Mouse (Mus musculus) hindbrain, embryonic 10.5 days (tissue): ENCODE data around the gene Sdhaf2. TPM values are rescaled to one million over a fixed set of nuclear protein-coding genes. Genes with fewer than 3 reads are reported as not detected.

Experiments
- DNase-seq: peaks from one replicate; pipeline ENCODE4 v3.0.0-alpha.2; 2017; ENCODE audit warnings: low spot score
- H3K27ac ChIP-seq: fragments of 300-500 bp; sonication (generic); 2 replicates; pipeline ENCODE4 v1.5.1; 2016; ENCODE audit warnings: mild to moderate bottlenecking, moderate library complexity
- H3K27me3 ChIP-seq: fragments of 300-500 bp; sonication (generic); 2 replicates; pipeline ENCODE4 v1.6.1; 2016; ENCODE audit warnings: mild to moderate bottlenecking; ENCODE audit not compliant: poor library complexity, insufficient read depth, severe bottlenecking
- H3K36me3 ChIP-seq: fragments of 300-500 bp; sonication (generic); 2 replicates; pipeline ENCODE4 v1.6.1; 2016; ENCODE audit warnings: mild to moderate bottlenecking, moderate library complexity
- H3K4me1 ChIP-seq: fragments of 300-500 bp; sonication (generic); replicated peaks from 2 replicates; pipeline ENCODE4 v1.6.1; 2016; ENCODE audit warnings: mild to moderate bottlenecking
- H3K4me3 ChIP-seq: fragments of 300-500 bp; sonication (generic); 2 replicates; pipeline ENCODE4 v1.5.1; 2016; ENCODE audit warnings: mild to moderate bottlenecking, moderate library complexity
- H3K9me3 ChIP-seq: fragments of 300-500 bp; sonication (generic); 2 replicates; pipeline ENCODE4 v1.6.1; 2016; ENCODE audit warnings: mild to moderate bottlenecking, moderate library complexity
- WGBS: fragments of 180-500 bp; shearing (Covaris S2); methylation state at CpG from one replicate; pipeline ENCODE4 v1.1.7; 2016; 5-methylcytosine and 5-hydroxymethylcytosine counted together
- polyA plus RNA-seq: library from polyadenylated mRNA; unstranded; fragments of >200 nt; fragmentation: Nextera tagmentation; extraction: Ambion mirVana; gene quantifications from 2 replicates; pipeline ENCODE4 v1.2.1, GENCODE M21; 2016

Sdhaf2 gene
- polyA plus RNA-seq, 1 experiment from 2014 or later, result 62.4 TPM

DNA sequence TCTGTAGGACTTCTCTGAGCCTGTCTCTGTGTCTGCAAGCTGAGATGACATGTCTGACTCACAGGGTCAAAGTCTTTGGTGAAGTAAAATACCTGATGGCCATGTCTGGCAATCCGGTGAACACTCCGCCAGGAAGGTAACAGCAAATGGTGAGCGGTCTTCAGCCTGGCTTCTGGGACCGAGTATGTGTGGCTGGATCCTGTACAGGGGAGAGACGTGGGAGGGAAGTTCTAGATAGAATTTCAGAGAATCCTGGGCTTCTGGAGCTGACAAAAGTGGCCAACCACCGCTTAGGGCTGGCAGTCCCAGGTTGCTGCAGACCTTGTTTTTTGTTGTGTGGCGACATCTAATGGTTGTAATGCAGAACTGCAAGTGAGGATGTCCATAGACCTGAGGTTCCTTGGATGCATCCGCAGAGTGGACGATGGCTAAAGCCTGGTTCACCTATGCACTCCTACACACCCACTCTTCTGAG is 39.6 kb downstream of the Sdhaf2 start:
- Histone ChIP-seq H3K36me3 (no peaks in the 10 kb centered on the region), H3K27me3 (peaks cover 16% of the 10 kb centered on the region; the same call in 1 of the 2 replicates), H3K9me3 (no peaks in the 10 kb centered on the region), H3K4me1 (peaks cover 20% of the 10 kb centered on the region), H3K4me3 (no peak overlapping the region), H3K27ac (no peak overlapping the region)
- DNase-seq, result peak; percentile 69
- 25% methylated on average over 9 of the region's 9 CpGs for WGBS

DNA sequence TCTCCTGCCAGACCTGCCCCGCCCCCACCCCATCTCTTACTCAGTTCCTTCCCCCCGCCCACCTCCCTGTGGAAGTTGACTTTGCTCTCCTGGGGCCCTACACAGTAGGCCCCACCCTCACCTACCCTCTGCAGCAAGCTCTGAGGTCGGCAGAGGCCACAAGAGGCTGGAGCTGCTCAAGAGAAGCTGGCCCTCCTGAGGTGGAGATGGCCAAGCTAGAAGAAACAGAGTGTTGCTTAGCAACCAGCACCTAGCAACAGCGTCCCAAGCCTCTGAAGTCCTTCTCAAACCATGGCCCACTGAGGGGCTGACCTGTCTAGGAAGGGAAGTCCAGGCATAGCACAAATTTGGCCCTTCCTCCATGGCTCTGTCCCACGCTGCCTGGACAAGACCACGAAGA is 43.2 kb downstream of the Sdhaf2 start, which contains the start of gene Ppp1r32:
Gene Ppp1r32, minus strand, starts transcription at position 226 of the 400 bp plus-strand sequence.
- Histone ChIP-seq H3K4me1 (peaks cover 27% of the 10 kb centered on the region), H3K27ac (0 out of 2 replicates have a peak within 1 kb of the TSS, but pooled peaks have one; percentile 14), H3K9me3 (no peaks in the 10 kb centered on the region), H3K4me3 (no peak within 1 kb of the TSS), H3K27me3 (peaks cover 20% of the 10 kb centered on the region), H3K36me3 (no peaks in the 10 kb centered on the region)
- 28% methylated on average over 6 of the region's 6 CpGs for WGBS
- peak; percentile 78 for DNase-seq

DNA sequence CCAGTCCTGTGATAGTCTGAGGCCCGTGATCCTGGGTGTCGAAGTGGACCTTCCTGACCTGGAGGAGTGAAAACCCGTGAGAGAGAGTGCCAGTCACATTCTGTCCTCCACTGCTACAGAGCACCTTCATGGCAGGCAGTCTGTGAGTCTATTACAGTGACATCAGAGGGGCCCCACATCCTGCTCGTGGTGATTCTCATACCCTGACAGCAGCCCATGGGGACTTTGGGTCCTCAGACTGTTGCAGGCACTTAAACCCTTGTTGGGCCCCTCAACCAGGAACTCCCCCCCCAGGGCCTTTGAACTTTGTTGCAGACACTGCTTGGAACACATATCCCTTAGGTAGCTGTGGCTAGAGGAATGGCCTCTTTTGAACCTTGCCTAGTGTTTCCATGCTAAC is 46.4 kb downstream of the Sdhaf2 start:
- WGBS, result 77% methylated on average over 4 of the region's 4 CpGs
- no peaks in the 10 kb centered on the region for H3K36me3 ChIP-seq

DNA sequence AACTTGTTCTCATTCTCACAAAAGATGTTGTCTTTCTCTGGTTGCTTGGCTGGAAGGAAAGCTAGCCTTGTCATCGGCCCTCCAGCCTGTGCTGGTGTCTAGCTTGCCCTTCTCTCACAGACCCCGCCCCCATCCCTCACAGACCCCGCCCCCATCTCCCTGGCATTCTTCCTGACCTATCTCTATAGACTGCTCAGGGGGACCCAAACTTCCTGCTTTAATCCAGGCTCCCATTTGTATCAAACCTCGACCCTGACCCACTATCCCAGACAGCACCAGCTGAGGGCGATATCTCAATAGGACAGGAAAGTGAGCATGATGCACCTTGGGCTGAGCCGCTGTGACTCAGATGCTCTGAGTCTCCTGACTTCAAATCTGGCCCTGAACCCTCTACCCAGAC is 52.2 kb downstream of the Sdhaf2 start:
- Histone ChIP-seq H3K9me3 (no peaks in the 10 kb centered on the region), H3K27ac (no peak overlapping the region), H3K4me1 (peaks cover 17% of the 10 kb centered on the region), H3K27me3 (peaks cover 30% of the 10 kb centered on the region), H3K4me3 (no peak overlapping the region), H3K36me3 (no peaks in the 10 kb centered on the region)
- WGBS, result 19% methylated on average over 6 of the region's 6 CpGs
- DNase-seq, result no peak

More for the DNA sequence above, 46.4 kb downstream of the Sdhaf2 start:
- Histone ChIP-seq H3K27me3 (peaks cover 24% of the 10 kb centered on the region), H3K9me3 (no peaks in the 10 kb centered on the region), H3K4me3 (no peak overlapping the region), H3K4me1 (peaks cover 24% of the 10 kb centered on the region), H3K27ac (no peak overlapping the region)
- DNase-seq, result no peak

DNA sequence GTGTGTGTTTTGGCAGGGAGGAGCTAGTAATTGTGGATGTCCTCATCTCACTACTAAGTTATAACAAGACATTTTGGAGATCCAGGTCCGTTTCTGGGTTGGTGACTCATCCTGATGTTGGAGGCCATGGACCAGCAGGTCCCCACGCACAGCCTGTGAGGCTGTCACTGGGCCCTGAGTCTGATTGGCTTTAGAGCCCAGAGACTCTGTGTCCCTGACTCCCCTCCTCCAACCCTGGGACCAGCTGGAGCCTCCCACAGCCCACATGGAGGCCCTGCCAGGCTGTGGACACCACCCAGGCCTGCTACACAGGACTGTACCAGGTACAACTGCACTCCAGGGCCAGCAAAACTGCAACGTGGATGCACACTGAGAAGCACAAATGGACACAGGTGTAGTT is 53.0 kb downstream of the Sdhaf2 start:
- Histone ChIP-seq H3K27me3 (peaks cover 27% of the 10 kb centered on the region), H3K4me1 (peaks cover 18% of the 10 kb centered on the region), H3K4me3 (no peak overlapping the region), H3K27ac (no peak overlapping the region), H3K9me3 (no peaks in the 10 kb centered on the region), H3K36me3 (no peaks in the 10 kb centered on the region)
- 85% methylated on average over 3 of the region's 3 CpGs for WGBS
- no peak for DNase-seq

DNA sequence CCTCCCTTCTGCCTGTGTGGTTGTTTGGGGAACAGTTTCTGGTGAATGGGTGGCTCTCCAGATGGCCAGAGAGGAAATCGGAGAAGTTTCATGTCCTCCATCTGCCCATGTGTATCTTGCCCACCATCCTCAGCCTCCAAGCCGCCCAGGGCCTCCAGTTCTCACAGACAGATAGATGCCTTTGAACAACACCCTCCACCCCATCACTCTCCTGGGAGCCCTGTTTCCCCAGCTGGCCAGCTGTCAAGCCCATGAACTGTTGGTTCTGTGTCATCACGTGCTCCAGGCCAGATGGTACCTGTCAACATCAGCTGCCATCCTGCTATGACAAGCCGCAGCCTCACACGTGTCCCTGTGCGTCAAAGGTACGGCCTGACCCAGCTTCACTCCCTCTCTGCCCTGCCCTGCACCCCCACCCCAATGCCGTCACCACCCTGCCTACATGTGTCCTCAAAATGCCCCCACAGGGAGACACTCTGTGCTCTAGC is 56.7 kb downstream of the Sdhaf2 start:
- Histone ChIP-seq H3K4me3 (no peak overlapping the region), H3K36me3 (no peaks in the 10 kb centered on the region), H3K27me3 (peaks cover 8% of the 10 kb centered on the region; the same call in 1 of the 2 replicates), H3K27ac (no peak overlapping the region), H3K9me3 (no peaks in the 10 kb centered on the region), H3K4me1 (peaks cover 20% of the 10 kb centered on the region)
- WGBS, result 68% methylated on average over 8 of the region's 8 CpGs
- no peak for DNase-seq

DNA sequence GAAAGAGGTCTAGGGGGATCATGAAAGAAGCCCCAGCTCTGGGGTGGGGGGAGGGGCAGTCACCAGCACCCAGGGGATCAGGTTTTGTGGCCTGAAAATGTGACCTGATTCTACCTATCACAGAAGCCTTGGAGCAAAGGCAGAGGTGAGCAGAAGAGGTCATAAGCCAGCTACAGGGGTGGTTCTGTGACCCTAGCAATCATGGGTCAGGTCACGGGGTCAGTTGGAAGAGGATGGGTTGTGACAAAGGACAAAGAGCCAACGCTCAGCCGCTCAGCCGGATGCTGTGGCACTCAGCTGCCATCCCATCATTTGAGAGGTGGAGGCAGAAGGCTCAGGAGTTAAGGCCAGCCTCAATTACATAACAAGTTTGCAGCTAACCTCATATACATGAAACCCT is 61.5 kb downstream of the Sdhaf2 start:
- no peak for DNase-seq
- Histone ChIP-seq H3K9me3 (no peaks in the 10 kb centered on the region), H3K4me1 (peaks cover 50% of the 10 kb centered on the region), H3K27ac (no peak overlapping the region), H3K4me3 (no peak overlapping the region), H3K36me3 (no peaks in the 10 kb centered on the region), H3K27me3 (peaks cover 44% of the 10 kb centered on the region)
- WGBS, result 4% methylated on average over 4 of the region's 4 CpGs

DNA sequence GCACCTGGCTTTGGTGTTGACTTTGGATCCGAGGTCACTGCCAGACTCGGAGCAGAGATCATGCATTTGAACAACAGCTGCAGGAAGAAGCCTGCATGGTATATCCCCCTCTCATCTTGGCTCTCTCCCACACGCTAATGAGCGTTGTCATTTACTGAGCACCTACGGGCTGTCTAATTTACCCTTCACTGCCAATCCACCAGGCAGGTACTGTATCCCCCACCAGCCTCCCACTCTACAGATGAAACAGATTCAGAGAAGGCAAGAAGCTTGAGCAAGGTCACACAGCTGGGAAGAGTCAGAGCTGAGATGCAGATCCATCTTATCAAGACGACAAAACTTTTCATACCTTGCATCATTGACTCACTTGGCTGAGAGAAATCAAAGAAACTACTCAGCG is 64.4 kb downstream of the Sdhaf2 start:
- peaks cover 63% of the 10 kb centered on the region for H3K4me1 ChIP-seq
- no peak for DNase-seq
- H3K27ac ChIP-seq, result no peak overlapping the region
- no peaks in the 10 kb centered on the region for H3K36me3 ChIP-seq
- no peak overlapping the region for H3K4me3 ChIP-seq
- WGBS, result 48% methylated on average over 7 of the region's 7 CpGs
- H3K9me3 ChIP-seq, result no peaks in the 10 kb centered on the region
- H3K27me3 ChIP-seq, result peaks cover 72% of the 10 kb centered on the region

DNA sequence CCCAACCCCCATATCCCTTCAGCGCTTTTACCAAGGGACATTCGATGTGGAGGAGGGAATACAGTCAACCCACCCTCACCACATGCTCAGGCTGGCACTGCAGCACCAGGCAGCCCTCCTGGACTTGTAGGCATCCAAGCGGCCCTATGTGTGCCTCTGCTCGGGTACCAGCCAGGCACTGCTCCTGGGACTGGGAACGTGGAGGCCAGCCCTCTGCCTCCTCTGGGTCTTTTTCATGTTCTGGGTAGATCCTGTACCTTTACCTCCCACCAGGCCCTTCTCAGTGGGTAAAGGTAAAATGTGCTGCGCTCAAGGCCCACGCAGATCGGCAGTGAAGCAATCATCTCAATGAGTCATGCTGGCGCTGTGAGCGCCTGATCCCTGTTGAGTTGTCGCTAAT is 66.0 kb downstream of the Sdhaf2 start:
- 32% methylated on average over 11 of the region's 11 CpGs for WGBS
- H3K4me1 ChIP-seq, result peaks cover 78% of the 10 kb centered on the region
- H3K27me3 ChIP-seq, result peaks cover 88% of the 10 kb centered on the region
- no peak overlapping the region for H3K27ac ChIP-seq
- H3K9me3 ChIP-seq, result no peaks in the 10 kb centered on the region
- H3K36me3 ChIP-seq, result no peaks in the 10 kb centered on the region
- no peak overlapping the region for H3K4me3 ChIP-seq
- DNase-seq, result no peak

DNA sequence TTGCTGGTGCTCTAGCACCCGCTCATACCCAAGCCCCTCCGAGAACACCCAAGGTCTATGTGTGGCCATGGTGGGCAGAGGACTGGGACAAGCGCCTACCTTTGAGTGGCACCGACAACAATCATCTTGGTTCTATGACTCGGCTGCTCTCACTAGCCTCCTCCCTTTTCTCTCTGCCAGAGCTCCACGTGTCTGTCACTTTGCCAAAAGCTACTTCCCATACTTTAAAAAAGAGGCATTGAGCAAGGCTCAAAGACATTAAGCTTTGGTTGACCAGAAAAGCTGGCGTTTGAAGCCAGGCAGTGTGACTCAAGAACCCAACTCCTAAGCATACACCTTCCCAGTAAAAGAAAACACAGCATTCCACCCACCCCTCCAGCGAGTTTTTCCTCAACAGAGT is 67.8 kb downstream of the Sdhaf2 start:
- Histone ChIP-seq H3K4me3 (peak overlapping the region; percentile 58), H3K27ac (no peak overlapping the region), H3K27me3 (peaks cover 99% of the 10 kb centered on the region), H3K9me3 (no peaks in the 10 kb centered on the region), H3K4me1 (peaks cover 74% of the 10 kb centered on the region), H3K36me3 (no peaks in the 10 kb centered on the region)
- DNase-seq, result no peak
- 23% methylated on average over 8 of the region's 8 CpGs for WGBS

DNA sequence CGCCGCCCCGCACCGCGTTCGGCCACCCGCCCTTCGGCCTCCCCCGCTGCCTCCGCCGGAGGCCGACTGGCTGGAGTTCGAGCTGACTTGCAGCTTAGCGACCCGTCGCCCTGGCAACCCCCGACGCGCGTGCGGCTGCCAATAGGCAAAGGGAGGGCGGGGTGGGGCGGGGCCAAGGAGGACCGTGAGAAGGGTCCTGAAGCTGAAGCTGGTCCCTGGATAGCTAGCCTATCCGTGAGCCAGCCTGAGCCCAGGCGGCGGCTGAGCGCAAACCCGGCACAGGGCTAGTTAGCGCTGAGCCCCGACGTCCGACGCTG is 68.5 kb downstream of the Sdhaf2 start:
- WGBS, result 1% methylated on average over 34 of the region's 34 CpGs
- H3K4me1 ChIP-seq, result peaks cover 72% of the 10 kb centered on the region
- H3K27ac ChIP-seq, result peak overlapping the region; percentile 82
- H3K36me3 ChIP-seq, result no peaks in the 10 kb centered on the region
- DNase-seq, result peak; percentile 96
- H3K9me3 ChIP-seq, result no peaks in the 10 kb centered on the region
- peaks cover 99% of the 10 kb centered on the region for H3K27me3 ChIP-seq
- H3K4me3 ChIP-seq, result peak overlapping the region; percentile 58

DNA sequence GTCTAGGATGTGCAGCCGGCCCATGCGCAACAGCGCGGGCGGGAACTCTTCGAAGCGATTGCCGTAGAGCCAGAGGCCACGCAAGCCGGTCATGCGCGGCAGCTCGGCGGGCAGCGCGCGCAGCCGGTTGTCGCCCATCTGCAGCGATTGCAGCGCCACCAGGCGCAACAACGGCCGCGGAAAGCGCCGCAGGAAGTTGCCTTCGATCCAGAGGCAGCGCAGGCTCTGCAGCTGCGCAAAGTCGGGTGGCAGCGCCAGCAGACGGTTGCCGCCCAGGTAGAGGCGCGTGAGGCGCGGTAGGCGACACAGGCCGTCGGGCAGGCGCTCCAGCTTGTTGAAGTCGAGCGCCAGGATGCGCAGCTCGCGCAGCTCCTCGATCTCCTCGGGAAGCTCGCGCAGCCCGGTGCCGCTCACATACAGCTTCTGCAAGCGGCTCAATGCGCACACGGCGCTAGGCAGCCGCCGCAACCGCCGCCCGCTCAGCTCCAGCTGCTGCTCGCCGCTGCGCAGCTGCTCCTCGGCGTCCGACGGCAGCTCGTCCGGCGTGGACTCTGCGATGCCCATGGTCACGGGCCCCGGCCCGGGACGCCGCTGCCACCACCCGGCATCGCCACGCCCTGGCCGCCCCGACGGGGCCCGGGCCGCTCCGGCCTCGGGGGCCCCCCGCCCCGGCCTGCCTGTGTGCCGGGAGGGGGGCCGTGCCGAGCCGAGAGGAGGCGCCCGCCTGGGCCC is 69.0 kb downstream of the Sdhaf2 start, which contains the start of gene Lrrc10b:
Gene Lrrc10b, minus strand, starts transcription at position 722 of the 732 bp plus-strand sequence.
- under 1% methylated on average over 96 of the region's 96 CpGs for WGBS
- Histone ChIP-seq H3K27me3 (peaks cover 99% of the 10 kb centered on the region), H3K4me1 (peaks cover 66% of the 10 kb centered on the region), H3K9me3 (no peaks in the 10 kb centered on the region), H3K4me3 (peak within 1 kb of the TSS; percentile 58), H3K27ac (peak within 1 kb of the TSS; percentile 82), H3K36me3 (no peaks in the 10 kb centered on the region)
- DNase-seq, result peak; percentile 81

DNA sequence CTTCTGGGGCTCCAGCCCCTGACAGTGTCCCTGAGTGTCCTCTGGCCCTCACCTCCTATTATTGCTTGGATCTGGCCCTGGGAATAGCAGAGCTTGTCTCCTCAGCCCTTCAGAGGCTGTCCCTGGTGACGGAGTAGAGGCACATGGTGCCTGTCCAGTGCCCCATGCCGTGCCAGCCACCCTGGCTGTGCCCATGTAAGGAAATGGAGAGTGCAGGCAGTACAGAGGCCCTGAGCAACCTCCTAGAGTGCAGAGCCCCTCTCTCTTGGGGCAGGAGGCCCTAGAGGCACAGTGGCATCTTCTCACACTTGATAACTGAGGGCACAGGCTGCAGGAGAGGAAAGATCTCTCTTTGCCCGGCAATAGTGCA is 70.5 kb downstream of the Sdhaf2 start:
- Histone ChIP-seq H3K4me3 (no peak overlapping the region), H3K27me3 (peaks cover 90% of the 10 kb centered on the region), H3K9me3 (no peaks in the 10 kb centered on the region), H3K4me1 (peaks cover 57% of the 10 kb centered on the region), H3K36me3 (no peaks in the 10 kb centered on the region), H3K27ac (no peak overlapping the region)
- 69% methylated on average over 3 of the region's 3 CpGs for WGBS
- no peak for DNase-seq
